Mouse (Mus musculus) left cerebral cortex, adult 11 months (tissue): ENCODE measurements around the gene Adss.
"Not testable (repeated sequence)": the region's sequence is repeated elsewhere in the genome, so short reads cannot be mapped to it uniquely, and the experiment has no call there.

Experiments used
- DNase-seq: peaks from one replicate; pipeline ENCODE4 v3.0.0; 2022; ENCODE audit warnings: low spot score

Adss gene

GRCm38 (mm10) chr1:177796193-177796939, at the start of gene Adss:
Adss (minus strand) TSS chr1:177796511.
- DNase-seq, result peak; percentile 98

GRCm38 (mm10) chr1:177845812-177846211, 49.5 kb upstream of the Adss start:
- DNase-seq, result not testable (repeated sequence)

GRCm38 (mm10) chr1:177827776-177828175, 31.5 kb upstream of the Adss start:
- not testable (repeated sequence) for DNase-seq

- not testable (repeated sequence) for DNase-seq
These were observed 10.5 kb upstream of the Adss start for GRCm38 (mm10) chr1:177806772-177807171.

GRCm38 (mm10) chr1:177803511-177803910, 7.2 kb upstream of the Adss start:
- no peak for DNase-seq

- DNase-seq, result no peak
These were observed 942 bp upstream of the Adss start for GRCm38 (mm10) chr1:177797151-177797755.

- DNase-seq, result peak; percentile 23
These were observed 704 bp downstream of the Adss start for GRCm38 (mm10) chr1:177795421-177796192.

- DNase-seq, result no peak
These were observed 1.4 kb downstream of the Adss start for GRCm38 (mm10) chr1:177794866-177795265.

GRCm38 (mm10) chr1:177792835-177793234, 3.5 kb downstream of the Adss start:
- no peak for DNase-seq

- no peak for DNase-seq
These were observed 18.9 kb downstream of the Adss start for GRCm38 (mm10) chr1:177777397-177777796.

- no peak for DNase-seq
These were observed 27.4 kb downstream of the Adss start for GRCm38 (mm10) chr1:177768931-177769330.

GRCm38 (mm10) chr1:177757249-177757648, 39.1 kb downstream of the Adss start:
- DNase-seq, result no peak

- DNase-seq, result no peak
These were observed 42.8 kb downstream of the Adss start for GRCm38 (mm10) chr1:177753496-177753895.

GRCm38 (mm10) chr1:177747869-177748540, 48.3 kb downstream of the Adss start:
- DNase-seq, result no peak

GRCm38 (mm10) chr1:177744521-177745325, 51.6 kb downstream of the Adss start:
- no peak for DNase-seq

GRCm38 (mm10) chr1:177742119-177742518, 54.2 kb downstream of the Adss start:
- DNase-seq, result no peak

GRCm38 (mm10) chr1:177740707-177741106, 55.6 kb downstream of the Adss start:
- no peak for DNase-seq

- DNase-seq, result no peak
These were observed 58.7 kb downstream of the Adss start for GRCm38 (mm10) chr1:177737505-177738105.

- DNase-seq, result no peak
These were observed 64.3 kb downstream of the Adss start for GRCm38 (mm10) chr1:177731973-177732372.

GRCm38 (mm10) chr1:177729043-177730024, 67.0 kb downstream of the Adss start, which contains the start of gene 1700016C15Rik:
1700016C15Rik (plus strand) TSS chr1:177729814.
- DNase-seq, result no peak
